Mouse (Mus musculus) ovary, postnatal 14 days (tissue): ENCODE data around the gene Mpp2.

Source experiments
- DNase-seq: peaks from one replicate; pipeline ENCODE4 v3.0.0; 2022; ENCODE audit warnings: low spot score

Mpp2 gene

GRCm38 (mm10) chr11:102036336-102036735, 52.0 kb downstream of the Mpp2 start:
- no peak for DNase-seq

- no peak for DNase-seq
Observed at GRCm38 (mm10) chr11:102035456-102035960, 52.8 kb downstream of the Mpp2 start.

DNA sequence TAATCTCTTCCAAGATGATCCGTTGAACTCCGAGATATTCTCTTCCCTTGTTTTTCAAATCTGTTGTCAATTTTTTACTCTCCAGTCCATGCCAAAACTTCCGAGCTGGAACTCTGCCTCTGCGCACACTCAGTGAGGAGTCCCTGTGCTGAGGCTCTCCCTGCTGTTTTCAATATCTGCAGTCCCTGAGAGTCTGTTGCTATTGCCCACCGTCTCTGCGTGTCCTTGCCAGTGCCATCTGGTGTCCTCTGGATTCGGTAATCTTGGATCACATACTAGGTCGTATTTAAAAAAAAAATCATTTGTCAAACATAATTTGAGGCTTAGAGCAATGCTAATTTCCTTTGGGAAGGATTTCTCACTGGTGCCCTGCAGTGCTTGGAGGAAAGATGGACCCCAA, 53.4 kb downstream of the Mpp2 start:
- DNase-seq = no peak

GRCm38 (mm10) chr11:102033055-102033591, 55.2 kb downstream of the Mpp2 start:
- no peak for DNase-seq

GRCm38 (mm10) chr11:102031149-102031548, 57.2 kb downstream of the Mpp2 start:
- DNase-seq = no peak

DNA sequence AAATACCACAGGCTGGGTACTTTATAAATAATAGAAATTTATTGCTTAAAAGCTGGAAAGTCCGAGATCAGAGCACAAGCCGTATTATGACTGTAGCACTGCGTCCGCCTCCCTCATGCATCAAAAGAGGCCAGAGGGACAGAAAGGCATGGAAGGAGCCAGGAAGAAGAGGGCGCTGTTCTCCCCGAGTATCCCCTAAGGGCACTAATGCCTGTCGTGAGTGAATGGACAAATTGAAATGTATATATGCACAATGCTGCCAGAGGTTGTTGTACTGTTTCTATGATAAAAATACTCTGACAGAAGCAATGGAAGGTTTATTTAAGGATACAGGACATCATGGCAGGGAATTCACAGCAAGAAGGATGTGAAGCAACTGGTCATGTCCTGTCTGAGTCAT, 58.3 kb downstream of the Mpp2 start:
- DNase-seq = no peak

DNA sequence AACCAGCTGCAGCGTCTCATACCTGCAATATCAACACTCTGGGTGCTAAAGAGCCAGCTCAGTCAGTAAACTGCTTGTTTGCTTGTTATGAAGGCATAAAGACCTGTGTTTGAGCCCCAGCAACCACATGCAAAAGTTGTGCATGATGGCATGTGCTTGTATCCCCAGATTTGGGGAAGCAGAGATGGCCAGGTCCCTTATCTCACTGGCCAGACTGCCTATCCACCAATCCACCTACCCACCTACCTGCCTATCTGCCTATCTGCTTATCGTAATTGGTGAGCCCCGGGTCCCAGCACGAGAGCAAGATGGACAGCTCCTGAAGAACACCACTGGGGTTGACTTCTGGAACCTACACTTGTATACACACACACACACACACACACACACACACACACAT, 59.0 kb downstream of the Mpp2 start:
- no peak for DNase-seq

DNA sequence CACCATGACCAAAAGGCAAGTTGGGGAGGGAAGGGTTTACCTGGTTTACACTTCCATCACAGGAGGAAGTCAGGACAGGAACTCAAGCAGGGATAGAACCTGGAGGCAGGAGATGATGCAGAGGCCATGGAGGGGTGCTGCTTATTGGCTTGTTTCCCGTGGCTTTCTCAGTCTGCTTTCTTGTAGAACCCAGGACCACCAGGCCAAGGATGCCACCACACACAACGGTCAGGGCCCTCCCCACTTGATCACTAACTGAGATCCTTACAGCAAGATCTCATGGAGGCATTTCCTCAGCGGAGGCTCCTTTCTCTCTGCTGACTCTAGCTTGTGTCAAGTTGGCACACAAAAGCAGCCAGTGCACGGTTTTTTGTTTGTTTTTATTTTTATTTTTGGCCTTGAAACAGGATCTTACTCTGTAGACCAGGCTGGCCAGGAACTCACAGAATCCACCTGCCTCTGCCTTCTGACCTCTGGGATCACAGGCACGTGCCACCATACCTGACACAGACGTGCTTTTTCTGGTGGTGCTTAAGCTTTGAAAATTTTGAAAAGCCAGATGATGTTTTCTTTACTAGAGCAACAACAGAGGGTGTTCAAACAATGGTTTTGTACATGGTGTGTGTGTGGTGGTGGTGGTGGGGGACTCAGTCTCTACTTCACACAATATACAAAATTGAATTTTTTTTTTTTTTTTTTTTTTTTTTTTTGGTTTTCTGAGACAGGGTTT, 60.1 kb downstream of the Mpp2 start, which contains the start of gene Mpp3:
Gene Mpp3 (minus strand): TSS at position 375 of the 730 bp plus-strand sequence.
- no peak for DNase-seq

DNA sequence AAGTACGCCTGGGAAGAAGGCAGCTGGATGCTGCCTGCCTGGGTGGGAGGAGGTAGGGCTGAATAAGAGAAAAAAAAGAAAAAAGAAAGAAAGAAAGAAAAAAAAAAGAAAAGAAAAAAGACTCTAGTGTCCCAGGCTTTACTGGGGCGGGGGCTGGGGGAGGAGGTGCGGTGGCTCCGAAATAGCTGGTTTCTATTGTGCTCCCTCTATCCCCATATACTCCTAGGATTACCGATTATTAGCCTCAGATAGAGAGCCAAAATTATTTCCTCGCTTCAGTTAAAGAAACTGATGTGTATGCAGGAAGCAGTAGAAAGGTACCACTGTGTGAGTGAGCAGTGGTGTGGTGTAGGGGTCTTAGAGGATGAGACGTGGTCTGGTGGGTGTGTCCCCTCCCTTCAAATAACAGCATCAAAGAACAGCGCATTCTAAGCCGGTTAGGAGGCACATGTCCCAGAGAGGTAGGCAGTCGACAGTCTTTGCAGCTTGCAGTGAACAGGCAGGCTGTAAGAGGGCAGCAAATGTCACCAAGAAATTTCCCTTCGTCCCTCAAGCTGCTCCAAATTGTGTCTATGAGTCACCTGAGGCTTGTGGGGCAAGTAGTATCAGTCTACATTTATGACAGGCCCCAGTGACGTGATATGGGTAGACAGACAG, 60.8 kb downstream of the Mpp2 start:
- DNase-seq = no peak

- peak; percentile 64 for DNase-seq
Observed at GRCm38 (mm10) chr11:102026694-102027360, 61.5 kb downstream of the Mpp2 start.

DNA sequence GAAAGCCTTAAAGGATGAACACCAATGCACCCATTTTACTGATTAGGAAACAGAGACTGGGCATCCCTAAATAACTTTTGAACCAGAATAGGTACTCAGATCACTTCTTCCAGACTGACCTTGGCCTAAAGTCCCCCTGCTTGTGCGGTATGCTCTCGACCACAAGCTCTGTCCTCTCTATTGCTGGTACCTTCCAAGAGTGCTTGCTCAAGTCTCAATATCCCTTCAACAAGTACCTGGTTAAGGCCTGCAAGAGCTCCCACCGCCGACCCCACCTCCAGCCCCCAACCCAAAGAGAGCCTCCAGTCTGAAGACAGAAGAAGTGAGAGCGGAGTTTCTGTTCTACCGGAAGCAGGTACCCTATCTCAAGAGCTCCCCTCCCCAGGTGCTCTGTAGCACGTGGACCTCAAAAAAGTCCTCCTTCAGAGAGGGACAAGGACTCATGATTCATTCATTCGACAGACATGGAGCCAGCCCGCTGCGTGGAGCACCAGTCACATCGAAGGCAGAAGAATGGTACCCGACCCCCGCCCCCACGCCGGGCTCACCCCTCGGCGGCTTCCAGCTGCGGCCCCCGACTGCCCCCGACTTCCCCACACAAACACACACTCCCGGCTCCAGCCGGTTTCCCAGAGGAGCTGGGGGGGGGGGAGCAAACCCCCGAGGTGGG, 62.2 kb downstream of the Mpp2 start:
- no peak for DNase-seq

- no peak for DNase-seq
Observed at GRCm38 (mm10) chr11:102025354-102025753, 63.0 kb downstream of the Mpp2 start.

- no peak for DNase-seq
Observed at GRCm38 (mm10) chr11:102024875-102025274, 63.4 kb downstream of the Mpp2 start.

- DNase-seq = no peak
Observed at GRCm38 (mm10) chr11:102024084-102024758, 64.1 kb downstream of the Mpp2 start.

DNA sequence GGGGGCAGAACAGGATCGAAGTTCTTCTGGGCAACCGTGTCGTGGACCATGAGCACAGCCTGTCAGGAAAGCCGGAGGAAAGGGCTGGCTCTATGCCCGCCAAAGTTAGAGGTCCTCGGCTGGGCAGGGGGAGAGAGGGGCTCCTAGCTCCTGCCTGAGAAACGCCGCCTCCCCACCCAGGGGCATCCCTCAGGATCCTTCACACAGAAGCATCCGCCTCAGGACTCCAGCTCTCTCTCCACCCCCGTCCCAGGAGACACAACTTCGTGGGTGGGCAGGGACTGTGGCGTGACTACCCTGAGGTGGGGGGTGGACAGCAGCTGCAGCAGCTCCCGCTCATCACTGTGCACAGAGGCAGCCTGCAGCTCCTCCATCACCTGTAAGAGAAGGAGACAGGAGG, 64.9 kb downstream of the Mpp2 start:
- no peak for DNase-seq

DNA sequence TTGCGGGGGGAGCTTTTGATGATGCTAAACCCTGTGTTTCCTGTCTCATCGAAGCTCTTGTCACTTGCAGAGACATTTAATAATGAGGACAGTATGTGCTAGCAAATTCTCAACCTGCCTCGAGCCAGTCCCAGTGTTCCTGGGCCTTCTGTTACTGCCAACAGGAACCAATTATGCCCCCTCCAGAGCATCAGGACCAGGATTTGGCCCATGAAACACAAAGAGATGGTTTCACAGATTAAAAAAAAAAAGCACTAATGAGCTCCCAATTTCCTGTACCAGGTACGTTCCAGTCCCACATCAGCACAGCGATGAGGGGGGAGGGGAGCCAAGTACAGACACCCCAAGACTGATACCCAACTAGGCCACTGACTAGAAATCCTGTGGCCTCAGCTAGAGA, 67.1 kb downstream of the Mpp2 start:
- no peak for DNase-seq

DNA sequence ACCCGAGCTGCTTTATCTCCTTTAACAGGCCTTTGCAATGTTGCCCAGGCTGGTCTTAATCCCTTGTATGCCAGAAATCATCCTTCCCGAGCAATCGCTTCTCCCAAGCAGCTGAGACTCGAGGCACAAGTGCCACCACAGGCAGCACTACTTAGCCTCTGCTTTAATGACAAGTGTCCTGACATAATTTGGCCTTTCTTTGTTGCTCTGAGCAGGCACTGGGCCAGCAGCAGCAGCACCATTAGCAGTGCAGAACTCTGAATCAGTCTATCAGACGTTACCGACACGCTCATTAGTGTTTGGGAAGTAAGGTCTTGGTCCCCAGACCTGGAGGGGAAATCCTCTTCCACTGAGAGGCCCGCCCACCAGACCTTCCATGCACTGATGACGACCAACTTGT, 68.6 kb downstream of the Mpp2 start:
- no peak for DNase-seq

DNA sequence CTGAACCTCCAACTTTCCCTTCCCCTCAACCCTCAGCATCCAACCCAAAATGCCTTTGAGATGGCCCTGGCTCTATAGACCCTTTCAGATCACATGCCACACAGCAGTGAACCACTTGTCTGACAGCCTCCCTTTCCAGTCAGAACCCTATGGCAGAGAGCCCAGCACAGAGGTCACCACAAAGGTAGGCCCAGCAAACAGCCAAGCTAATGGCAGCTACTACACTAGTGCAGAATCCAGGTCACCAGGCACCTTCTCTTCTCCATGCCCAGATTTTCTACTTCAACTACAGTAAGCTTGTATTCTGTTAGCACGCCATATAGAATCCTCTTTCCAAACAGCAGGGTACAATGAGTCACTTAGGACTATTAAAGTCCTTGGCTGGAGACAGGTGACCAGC, 72.2 kb downstream of the Mpp2 start:
- no peak for DNase-seq

DNA sequence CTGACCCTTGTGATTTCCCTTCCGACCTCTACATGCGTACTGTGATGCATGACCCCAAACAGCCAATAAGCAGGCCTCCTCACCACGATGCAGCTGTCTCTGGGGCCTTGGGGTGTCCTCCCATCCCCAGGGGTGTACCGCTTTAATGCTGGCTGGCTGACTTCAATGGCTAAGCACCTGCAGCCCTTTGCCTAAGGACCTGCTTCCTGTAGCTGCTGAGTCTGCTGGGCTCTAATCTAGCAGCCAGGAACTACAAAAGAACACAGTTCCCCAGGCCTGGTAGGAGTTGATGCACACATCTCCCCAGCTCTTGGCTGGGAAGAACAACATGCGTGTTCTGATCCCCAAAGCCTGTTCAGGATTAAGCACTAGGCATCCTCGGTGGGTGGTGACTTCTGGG, 72.8 kb downstream of the Mpp2 start:
- no peak for DNase-seq

GRCm38 (mm10) chr11:102013201-102013600, 75.1 kb downstream of the Mpp2 start:
- DNase-seq = no peak

- DNase-seq = no peak
Observed at GRCm38 (mm10) chr11:102011510-102011909, 76.8 kb downstream of the Mpp2 start.

DNA sequence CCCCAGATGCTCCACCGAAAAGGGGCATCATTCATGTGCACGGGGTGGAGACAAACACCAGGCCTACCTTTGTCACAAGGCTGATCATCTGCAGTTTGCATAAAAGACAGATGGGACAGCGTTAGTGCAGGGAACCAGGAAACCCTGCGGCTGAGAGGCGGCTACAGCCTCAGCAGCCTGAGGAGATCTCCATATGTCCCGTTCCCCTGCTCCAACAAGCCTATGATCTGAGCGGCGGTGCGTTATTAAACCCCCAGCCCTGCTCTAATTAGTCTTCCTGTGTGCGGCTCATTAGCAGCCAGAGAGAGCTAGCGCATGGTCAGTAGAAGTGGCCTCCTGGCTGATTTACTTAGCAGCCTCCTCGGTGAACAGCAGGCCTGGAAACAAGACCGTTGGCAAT, 78.2 kb downstream of the Mpp2 start:
- DNase-seq = no peak
